Mouse (Mus musculus) cerebellum, postnatal 4 days (tissue): Measurements from ENCODE around the gene Adamts14.
A peak's percentile ranks its signal among the peaks of the same experiment; 100 is the strongest.

Experiments
- DNase-seq, 2 experiments: peaks; one replicate each; pipeline ENCODE4 v3.0.0; 2022; ENCODE audit warnings: low spot score in 2 of 2, mixed read lengths in 1 of 2

The Adamts14 gene

DNA sequence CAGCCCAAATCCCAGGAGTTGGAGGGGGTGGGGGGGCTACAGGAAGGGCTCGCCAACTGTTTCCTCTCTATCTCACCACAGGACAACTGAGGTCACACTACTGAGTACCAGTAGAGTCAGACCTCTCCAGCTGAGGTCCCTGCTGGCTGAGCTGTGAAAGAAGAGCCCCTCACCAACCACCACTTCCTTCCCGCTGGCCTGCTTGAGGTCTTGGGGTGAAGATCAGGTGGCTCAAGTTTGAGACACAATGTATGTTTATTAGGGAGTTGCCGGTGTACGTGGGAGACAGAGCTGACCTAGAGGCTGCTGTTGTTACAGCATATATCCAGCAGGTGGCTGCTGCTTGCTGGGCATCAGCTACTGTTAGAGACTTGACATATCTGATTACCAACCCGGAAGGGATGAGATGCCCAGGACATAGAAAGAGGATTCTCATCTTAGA lies 2.5 kb upstream of the Adamts14 start:
- DNase-seq: no peak

DNA sequence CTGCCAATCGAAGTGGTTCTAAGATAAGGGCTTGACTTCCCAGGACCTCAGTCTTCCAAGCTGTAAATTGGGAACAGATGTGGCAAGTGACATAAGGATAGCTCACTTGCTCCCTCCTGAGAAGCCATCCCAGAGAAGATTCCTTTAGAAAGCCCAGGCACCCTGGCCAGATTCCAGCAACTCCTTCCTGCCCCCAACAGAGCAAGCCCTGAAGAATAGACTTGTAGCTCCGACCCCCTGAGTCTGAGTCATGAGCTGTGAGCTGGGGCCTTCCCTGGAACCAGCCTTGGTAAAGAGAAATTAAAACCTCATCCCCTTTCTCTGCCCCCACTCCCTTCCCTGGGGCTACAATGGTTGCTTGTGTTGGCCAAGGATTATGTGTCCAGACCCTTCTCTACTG lies 1.3 kb upstream of the Adamts14 start:
- no peak for DNase-seq

DNA sequence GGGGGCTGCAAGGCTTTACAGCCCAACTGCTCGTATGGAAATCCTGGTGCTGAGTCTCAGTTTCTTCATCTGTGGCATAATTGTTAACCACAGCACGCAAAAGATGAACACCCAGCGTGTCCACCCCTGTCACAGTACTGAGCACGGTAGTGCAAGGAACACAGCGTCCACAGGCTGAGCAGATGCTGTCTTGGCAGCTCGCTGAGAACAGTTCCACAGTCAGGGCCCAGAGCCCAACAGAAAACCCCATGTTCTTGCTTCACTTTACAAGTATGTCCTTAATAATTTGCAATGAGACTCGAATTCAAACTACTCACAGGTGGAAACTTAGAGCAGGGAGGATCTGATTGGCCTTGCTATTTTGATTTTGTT lies 592 bp upstream of the Adamts14 start:
- no peak for DNase-seq

- DNase-seq: no peak
Measured at GRCm38 (mm10) chr10:61272631-61273030, 607 bp downstream of the Adamts14 start.

- DNase-seq: no peak
Measured at GRCm38 (mm10) chr10:61272089-61272626, 1.1 kb downstream of the Adamts14 start.

DNA sequence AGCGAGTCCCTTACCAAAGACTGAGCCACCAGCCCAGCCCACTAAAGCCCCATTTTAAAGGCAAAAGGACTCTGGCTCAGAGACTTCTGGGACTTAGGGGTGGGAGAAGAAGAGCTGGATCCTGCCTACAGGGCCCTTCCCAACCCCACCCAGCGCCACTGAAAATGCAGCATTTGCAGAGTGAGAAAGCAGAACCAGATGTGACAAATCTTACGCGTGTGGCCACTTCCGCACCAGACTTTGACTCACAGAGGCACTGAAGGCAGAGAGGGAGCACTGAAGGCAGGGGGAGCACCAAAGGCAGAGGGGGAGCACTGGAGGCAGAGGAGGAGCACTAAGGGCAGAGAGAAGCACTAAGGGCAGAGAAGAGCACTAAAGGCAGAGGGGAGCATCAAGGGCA lies 5.9 kb downstream of the Adamts14 start:
- no peak for DNase-seq

DNA sequence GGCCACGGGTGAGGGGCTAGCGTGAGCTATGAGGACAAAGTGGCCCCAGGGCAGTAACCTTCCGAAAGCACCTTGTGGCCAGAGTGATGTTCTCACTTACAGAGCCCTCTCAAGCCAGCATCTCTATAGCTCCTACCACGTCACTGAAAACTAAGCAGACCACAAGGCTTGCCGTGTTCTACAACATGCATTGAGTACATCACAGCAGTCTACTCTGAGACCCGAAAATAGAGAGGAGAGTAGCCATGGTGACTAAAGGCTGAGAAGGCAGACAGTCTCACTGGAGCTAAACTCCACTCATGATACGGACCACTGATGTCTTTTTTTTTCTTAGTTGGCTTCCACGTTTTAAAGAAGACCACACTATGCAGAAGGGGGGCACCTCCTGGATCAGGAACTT lies 9.6 kb downstream of the Adamts14 start:
- DNase-seq: no peak

- peak in 1 of 2 experiments; percentile 73 for DNase-seq
Measured at GRCm38 (mm10) chr10:61261229-61262156, 11.7 kb downstream of the Adamts14 start.

GRCm38 (mm10) chr10:61258131-61258530 lies 15.1 kb downstream of the Adamts14 start:
- no peak for DNase-seq

DNA sequence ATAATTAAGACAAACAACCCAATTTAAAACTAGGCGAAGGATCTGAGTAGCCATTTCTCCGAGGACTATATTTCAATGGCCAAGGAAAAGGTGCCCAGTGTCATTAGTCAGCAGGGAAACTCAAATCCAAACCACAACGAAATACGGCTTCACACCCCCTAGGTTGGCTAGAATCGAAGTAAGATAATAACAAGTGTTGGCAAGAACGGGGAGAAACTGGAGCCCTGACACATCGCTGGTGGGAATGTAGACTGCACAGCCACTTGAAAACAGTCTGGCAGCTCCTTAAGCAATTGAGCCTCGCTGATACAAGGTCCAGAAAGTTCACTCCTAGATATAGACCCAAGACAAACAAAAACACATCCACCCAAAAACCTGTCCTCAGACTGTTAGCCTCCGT lies 16.6 kb downstream of the Adamts14 start:
- no peak for DNase-seq

DNA sequence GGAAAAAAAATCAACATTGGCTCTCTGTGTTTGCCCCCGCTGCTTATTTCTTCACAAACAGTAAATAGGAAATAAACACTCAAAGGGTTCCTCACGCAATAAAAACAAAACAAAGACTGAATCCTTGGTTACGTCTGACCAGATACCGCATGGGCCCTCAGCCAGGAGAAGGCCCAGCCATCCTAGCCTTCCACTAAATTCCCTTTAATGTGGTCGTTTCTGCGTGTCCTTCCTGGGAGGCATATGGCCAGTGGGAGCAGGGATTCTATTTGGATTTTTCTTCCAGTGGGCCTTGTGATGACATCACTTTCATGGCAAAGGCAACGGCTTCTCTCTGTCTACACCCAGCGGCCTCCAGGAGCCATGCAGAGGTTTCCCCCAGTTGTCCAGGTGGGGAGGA lies 18.0 kb downstream of the Adamts14 start:
- DNase-seq: peak in 1 of 2 experiments; percentile 22

GRCm38 (mm10) chr10:61254761-61255160 lies 18.5 kb downstream of the Adamts14 start:
- DNase-seq: peak in 1 of 2 experiments; percentile 63

- DNase-seq: no peak
Measured at GRCm38 (mm10) chr10:61249951-61250350, 23.3 kb downstream of the Adamts14 start.

DNA sequence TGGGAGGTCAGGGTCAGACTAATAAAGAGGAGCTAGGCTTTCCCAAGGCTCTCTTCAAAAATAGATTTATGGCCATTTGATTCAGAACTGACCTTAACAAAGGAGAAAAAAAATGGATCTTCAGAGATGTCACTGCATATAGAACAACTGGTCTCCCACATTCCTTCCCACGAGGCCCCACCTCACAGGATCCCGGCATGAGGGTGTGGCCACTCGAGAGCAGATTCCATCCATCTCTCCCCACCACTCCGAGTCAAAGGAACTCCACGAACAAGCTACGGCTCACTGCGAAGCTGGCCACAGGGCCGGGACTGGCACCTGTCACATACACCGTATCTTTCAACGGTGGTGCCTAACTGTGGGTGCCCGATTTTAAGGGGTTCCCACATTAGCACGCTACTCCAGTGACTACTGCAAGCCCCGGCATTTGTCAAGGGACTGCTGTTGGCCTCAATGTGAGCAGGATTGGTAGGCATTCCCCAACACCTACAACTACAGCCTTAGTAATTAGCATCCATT lies 24.6 kb downstream of the Adamts14 start:
- no peak for DNase-seq

DNA sequence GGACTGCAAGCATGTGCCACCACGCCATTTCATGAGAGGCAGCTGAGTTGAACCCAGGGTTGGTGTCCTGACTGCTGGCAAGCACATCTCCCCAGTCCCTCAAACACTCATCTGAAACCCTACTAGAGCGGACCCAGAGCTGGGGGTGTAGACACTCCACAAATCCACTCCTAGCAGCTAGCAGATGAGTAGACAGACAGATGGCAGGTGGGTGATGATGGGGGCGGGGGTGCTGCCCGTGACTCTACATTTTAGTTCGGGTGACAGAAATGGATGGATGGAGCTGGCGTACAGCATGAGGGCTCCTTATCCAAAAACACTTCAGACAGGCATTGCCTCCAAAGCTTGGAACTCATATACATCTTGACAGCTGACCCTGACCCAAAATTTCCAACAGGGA lies 26.9 kb downstream of the Adamts14 start:
- no peak for DNase-seq

DNA sequence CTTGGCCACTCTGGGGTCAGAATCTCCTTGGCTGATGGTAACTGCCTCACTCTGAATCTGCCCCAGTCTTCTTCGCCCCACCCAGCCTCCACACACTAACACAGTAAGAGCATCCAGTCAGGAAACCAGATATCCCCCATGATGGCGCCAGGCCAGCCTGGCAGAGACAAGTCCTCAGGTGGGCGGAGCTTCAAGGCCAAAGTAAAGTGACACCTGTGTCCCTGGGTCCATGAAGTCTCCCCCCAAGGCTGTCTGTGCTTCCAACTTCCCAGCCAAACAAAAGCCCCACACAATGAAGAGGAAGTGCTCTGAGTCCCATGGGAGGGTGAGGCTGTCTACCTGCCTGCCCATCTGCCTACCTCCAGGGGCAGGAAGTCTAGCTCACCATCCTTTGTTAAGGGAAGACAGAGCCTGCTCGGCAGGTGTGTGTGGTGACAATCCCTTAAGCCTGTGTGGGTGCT lies 31.2 kb downstream of the Adamts14 start:
- DNase-seq: no peak

GRCm38 (mm10) chr10:61240108-61240920 lies 32.9 kb downstream of the Adamts14 start:
- no peak for DNase-seq

- no peak for DNase-seq
Measured at GRCm38 (mm10) chr10:61237391-61237785, 35.9 kb downstream of the Adamts14 start.

GRCm38 (mm10) chr10:61236683-61237390 lies 36.4 kb downstream of the Adamts14 start:
- DNase-seq: no peak

- DNase-seq: no peak
Measured at GRCm38 (mm10) chr10:61235677-61236267, 37.5 kb downstream of the Adamts14 start.

DNA sequence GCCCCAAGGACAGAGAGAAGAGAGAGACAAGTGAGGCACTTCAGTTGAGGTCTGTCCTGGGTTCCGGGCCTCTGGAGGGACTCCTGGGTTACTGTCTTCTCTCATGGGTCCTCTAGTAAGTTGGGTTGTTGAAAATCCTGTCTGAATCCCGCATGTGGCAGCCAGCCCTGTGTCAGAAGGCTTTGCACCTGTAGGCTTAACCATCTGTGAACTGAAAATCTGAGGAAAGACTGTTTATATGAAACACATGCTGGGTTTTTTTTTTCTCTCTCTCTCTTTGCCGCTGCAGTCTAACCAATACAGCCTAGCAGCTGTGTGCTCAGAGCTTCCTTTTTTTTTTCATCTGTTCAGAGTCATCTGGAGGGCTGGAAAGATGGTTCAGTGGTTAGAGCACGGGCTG lies 38.9 kb downstream of the Adamts14 start:
- DNase-seq: no peak
